In the genomic region with DNA sequence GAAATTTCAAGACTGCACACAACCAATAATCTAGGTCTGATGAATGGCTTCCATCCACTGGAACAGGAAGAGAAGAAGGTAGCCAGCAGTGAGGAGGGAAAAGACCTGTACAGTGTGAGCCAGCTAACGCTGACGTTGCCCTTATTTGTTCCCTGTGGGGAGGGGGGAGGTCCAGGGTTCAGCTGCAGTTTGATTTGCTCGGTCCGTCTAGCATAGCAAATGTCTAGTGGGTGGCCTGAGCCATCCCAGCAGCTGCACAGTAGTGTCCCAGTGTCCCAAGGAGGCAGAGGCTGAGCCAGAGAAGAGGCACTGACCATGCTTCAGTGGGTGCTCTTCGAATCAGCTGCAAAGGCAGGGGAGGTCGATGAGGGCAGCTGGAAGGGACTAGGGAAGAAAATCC, we compare ENCODE assay signal across 9 mouse cellular contexts.
DNase-seq lines count a peak whose midpoint lies in the region; ATAC-seq lines count a peak whose summit lies in the region.
"Had no signal": no experiment of that assay in that cellular context is flagged by ENCODE, and none has a peak within 500 bp of the region (broad histone marks: within the 10 kb centered on the region; RNA-seq: fewer than 3 reads in every experiment).

No protein-coding gene starts in this region.

- WGBS in heart, embryonic 12.5 days = 27% methylated on average over 6 of the region's 6 CpGs
- 21% methylated on average over 6 of the region's 6 CpGs for WGBS in limb, embryonic 10.5 days
- 19% methylated on average over 6 of the region's 6 CpGs for WGBS in neural tube, embryonic 12.5 days

- ATAC-seq in heart, embryonic 12.5 days (ENCODE audit: insufficient number of reproducible peaks, low FRiP score) = no peak
- peak; percentile 69 for ATAC-seq in neural tube, embryonic 12.5 days (ENCODE audit: low FRiP score, low read depth)

- no peak for DNase-seq in heart, adult 18-20 months
- DNase-seq in forelimb bud, embryonic 11.5 days (ENCODE audit: low read depth, low spot score) = peak; percentile 7
- peak; percentile 35 for DNase-seq in limb, embryonic 10.5 days (ENCODE audit: low spot score)
- no peak for DNase-seq in ovary, adult 18-20 months (ENCODE audit: low spot score)
- no peak for DNase-seq in frontal cortex, postnatal 36 days (ENCODE audit: low spot score in 2 of 2)
- no peak for DNase-seq in lung, adult 18-20 months
- DNase-seq: layer of hippocampus, adult 9-11 months had no signal

- H3K9ac ChIP-seq in heart, embryonic 12.5 days = no peak overlapping the region
- H3K9ac ChIP-seq in neural tube, embryonic 12.5 days = no peak overlapping the region

- H3K27ac ChIP-seq in heart, embryonic 12.5 days (ENCODE audit: poor library complexity, severe bottlenecking) = peak overlapping the region; percentile 33; the same call in 1 of the 2 replicates
- H3K27ac ChIP-seq in limb, embryonic 10.5 days = peak overlapping the region; percentile 85
- H3K27ac ChIP-seq in neural tube, embryonic 12.5 days = peak overlapping the region; percentile 37; the same call in 1 of the 2 replicates

- no peaks in the 10 kb centered on the region for H3K9me3 ChIP-seq in heart, embryonic 12.5 days (replicated peaks)
- H3K9me3 ChIP-seq in limb, embryonic 10.5 days (replicated peaks) = no peaks in the 10 kb centered on the region
- H3K9me3 ChIP-seq in neural tube, embryonic 12.5 days = no peaks in the 10 kb centered on the region

- H3K27me3 ChIP-seq in heart, embryonic 12.5 days (replicated peaks) = peaks cover 15% of the 10 kb centered on the region; the same call in 1 of the 2 replicates
- peaks cover 87% of the 10 kb centered on the region for H3K27me3 ChIP-seq in limb, embryonic 10.5 days (ENCODE audit: low read depth, poor library complexity, severe bottlenecking)
- no peaks in the 10 kb centered on the region for H3K27me3 ChIP-seq in neural tube, embryonic 12.5 days (replicated peaks)

- H3K4me2 ChIP-seq in heart, embryonic 12.5 days = no peak overlapping the region; the same call in 1 of the 2 replicates
- peak overlapping the region; percentile 14; the same call in 1 of the 2 replicates for H3K4me2 ChIP-seq in neural tube, embryonic 12.5 days (replicated peaks)

- H3K36me3 ChIP-seq in heart, embryonic 12.5 days = no peaks in the 10 kb centered on the region
- no peaks in the 10 kb centered on the region for H3K36me3 ChIP-seq in limb, embryonic 10.5 days
- no peaks in the 10 kb centered on the region for H3K36me3 ChIP-seq in neural tube, embryonic 12.5 days

- peaks cover 15% of the 10 kb centered on the region; the same call in 1 of the 2 replicates for H3K4me1 ChIP-seq in heart, embryonic 12.5 days (replicated peaks)
- peaks cover 35% of the 10 kb centered on the region for H3K4me1 ChIP-seq in limb, embryonic 10.5 days
- H3K4me1 ChIP-seq in neural tube, embryonic 12.5 days = peaks cover 15% of the 10 kb centered on the region; the same call in 1 of the 2 replicates

- no peak overlapping the region for H3K4me3 ChIP-seq in heart, embryonic 12.5 days
- peak overlapping the region; percentile 21; the same call in 1 of the 2 replicates for H3K4me3 ChIP-seq in limb, embryonic 10.5 days
- no peak overlapping the region for H3K4me3 ChIP-seq in neural tube, embryonic 12.5 days

Comparison
In these comparisons a context has a peak if more than half of its experiments do, and no peak if none do; other contexts are left out.
1. H3K27ac ChIP-seq: peak in every context shown above with its lines; median percentile 85 in limb, embryonic 10.5 days; 37 in neural tube, embryonic 12.5 days; 33 in heart, embryonic 12.5 days.
2. DNase-seq: peak in forelimb bud, embryonic 11.5 days (single experiment) and limb, embryonic 10.5 days (single experiment); none in heart, adult 18-20 months (0 of 2), ovary, adult 18-20 months (single experiment), frontal cortex, postnatal 36 days (0 of 2) and lung, adult 18-20 months (0 of 2).